Mouse (Mus musculus): ENCODE data around the gene Ppil2. TPM values are rescaled to one million over a fixed set of nuclear protein-coding genes. Genes with fewer than 3 reads are reported as not detected.

The Ppil2 gene
- total RNA-seq, 2 experiments from 2014 or later, result 87.4 to 90.0 TPM

- DNase-seq (ENCODE audit: low spot score in 2 of 2), result no peak
These were observed 6.5 kb downstream of the Ppil2 start for GRCm38 (mm10) chr16:17104600-17104999.

- peak; percentile 21 to 44 for DNase-seq (ENCODE audit: low spot score in 2 of 2)
These were observed 8.3 kb downstream of the Ppil2 start for GRCm38 (mm10) chr16:17102630-17103220.

- no peak for DNase-seq (ENCODE audit: low spot score in 2 of 2)
These were observed 14.1 kb downstream of the Ppil2 start for GRCm38 (mm10) chr16:17096938-17097337.

DNA sequence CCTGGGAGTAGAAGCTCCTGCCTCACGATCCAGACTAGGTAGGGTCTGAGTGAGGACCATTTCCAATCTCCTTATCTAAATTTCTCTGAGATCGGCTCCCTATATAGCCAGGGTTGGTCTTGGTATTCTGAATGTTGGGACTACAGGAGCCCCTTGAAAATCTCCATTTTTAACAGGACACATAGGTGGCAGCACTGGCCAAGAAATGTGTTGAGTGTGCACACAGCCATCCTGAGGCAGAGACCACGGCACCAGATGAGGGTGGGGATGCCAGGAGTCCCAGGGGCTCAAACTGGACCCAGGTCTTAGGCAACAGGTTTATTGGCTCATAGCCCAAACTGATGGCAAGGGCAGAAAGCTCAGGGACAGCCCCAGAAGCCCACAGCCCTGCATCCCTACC lies 22.7 kb downstream of the Ppil2 start:
- DNase-seq (ENCODE audit: low spot score in 2 of 2), result no peak

- DNase-seq (ENCODE audit: low spot score in 2 of 2), result no peak
These were observed 24.3 kb downstream of the Ppil2 start for GRCm38 (mm10) chr16:17086669-17087193.

DNA sequence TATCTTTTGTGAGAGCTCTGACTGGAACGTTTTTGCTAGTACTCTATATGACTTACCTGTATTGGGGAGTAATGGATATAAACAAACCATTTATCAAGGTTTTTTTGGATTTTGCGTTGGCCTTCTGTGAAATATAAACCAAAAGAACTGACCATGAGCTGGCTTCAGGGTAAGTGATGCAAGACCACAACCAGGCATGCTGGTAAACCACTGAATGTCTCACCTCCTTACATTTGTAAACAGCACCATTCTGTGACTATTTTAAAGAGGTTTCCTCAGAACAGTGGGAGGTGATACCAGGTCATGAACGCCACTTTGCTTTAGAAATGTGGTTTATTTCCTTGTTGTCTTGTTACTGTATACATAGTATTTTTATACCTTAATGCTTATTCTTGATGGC lies 24.8 kb downstream of the Ppil2 start:
- DNase-seq (ENCODE audit: low spot score in 2 of 2), result no peak

DNA sequence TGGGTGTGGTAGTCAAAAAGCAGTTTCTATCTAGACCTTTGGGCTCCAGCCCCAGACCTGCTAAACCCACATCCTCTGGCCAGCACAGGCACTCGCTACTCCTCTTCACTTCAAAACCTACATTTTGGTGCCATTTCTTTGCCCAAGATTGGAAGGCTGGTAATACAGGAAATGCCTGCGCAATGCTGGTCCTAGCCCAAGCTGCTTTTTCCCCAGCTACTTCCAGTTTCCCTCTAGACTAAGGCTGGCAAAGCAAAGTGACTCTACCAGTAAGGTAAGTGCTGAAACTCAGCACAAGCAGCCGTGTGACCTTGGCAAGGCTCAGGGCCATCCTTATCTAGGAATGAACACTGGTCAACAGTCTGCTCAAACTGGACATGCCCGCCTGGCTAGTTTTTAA lies 25.4 kb downstream of the Ppil2 start:
- DNase-seq (ENCODE audit: low spot score in 2 of 2), result no peak

GRCm38 (mm10) chr16:17082121-17082792 lies 28.8 kb downstream of the Ppil2 start:
- no peak for DNase-seq (ENCODE audit: low spot score in 2 of 2)

DNA sequence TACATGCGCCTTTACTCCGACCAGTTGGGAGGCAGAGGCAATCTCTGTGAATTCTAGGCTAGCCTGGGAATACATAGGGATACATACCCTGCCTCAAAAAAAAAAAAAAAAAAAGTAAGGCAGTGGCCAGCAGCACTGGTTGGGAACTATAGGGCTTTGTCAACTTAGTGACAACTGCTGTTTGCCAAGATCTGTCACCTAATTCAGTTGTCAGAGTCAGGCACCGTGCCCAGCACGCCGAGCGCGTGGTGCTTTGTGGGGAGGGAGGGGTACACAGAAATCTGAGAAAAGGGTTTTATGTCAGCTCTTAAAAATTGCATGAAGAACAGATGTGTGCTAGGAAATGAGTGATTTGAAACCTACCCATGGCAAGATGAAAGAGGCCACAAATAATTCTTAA lies 33.0 kb downstream of the Ppil2 start:
- DNase-seq (ENCODE audit: low spot score in 2 of 2), result no peak

DNA sequence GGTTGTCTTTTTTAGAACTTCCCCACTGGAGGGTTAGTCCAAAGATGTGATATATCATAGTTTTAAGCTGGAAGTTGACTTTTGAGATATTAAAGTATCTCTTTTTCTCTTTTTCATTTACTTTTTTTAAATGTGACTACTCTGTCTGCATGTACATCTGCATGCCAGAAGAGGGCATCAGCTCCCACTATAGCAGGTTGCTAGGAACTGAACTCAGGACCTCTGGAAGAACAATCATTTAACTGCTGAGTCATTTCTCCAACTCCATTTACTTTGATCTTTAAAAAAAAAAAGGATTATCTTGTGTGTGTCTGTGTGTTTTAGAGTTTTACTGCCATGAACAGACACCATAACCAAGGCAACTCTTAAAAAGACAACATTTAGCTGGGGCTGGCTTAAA lies 34.2 kb downstream of the Ppil2 start:
- no peak for DNase-seq (ENCODE audit: low spot score in 2 of 2)

- no peak for DNase-seq (ENCODE audit: low spot score in 2 of 2)
These were observed 34.8 kb downstream of the Ppil2 start for GRCm38 (mm10) chr16:17076301-17076700.

- DNase-seq (ENCODE audit: low spot score in 2 of 2), result no peak
These were observed 38.1 kb downstream of the Ppil2 start for GRCm38 (mm10) chr16:17073000-17073399.

- DNase-seq (ENCODE audit: low spot score in 2 of 2), result no peak
These were observed 40.3 kb downstream of the Ppil2 start for GRCm38 (mm10) chr16:17070716-17071115.

DNA sequence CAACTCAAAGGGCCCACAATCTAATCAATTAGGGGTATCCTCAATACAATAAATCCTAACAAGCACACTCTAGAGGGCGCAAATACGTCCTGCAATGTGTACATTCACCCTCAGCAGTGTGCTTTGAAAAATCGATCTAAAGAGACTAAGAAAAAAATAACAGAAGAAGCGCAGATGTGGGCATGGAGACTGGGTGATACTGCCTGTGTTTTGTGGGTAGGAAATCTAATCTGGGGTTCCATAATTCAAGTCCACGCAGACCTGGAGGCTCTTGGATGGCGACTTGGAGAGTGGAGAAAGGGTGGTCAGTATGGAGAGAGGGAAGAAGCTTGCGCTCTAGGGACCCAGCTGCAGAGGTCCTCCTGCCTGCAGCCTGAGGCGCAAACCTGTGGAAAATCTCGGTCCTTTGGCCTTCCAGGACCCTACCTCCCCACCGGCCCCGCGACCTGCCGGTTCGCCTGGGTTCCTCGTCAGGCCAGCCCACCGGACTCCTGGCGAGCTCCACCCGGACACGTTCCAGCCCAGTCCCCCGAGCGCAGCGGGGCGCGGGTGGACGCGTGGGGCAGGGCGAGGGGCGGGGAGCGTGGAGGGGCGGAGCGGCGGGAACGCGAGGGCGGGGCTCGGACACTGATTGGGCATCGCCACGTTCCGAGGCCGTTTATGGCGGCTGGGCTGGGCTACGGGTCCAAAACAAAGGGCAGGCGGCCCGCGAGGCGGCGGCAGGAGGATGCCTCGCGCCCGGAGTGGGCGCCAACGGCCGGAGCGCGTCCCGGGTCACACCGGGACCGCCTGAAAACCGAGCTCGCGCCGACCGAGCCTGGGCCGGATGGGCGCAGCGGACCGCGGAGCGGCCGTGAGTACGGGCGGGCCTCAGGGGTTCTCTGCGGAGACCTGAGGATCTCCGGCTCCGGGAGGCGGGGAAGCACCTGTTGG lies 41.3 kb downstream of the Ppil2 start, which contains the start of gene Ypel1:
TSS of gene Ypel1 (plus strand) at position 186 of the 933 bp plus-strand sequence.
- DNase-seq (ENCODE audit: low spot score in 2 of 2), result peak; percentile 80 to 90

GRCm38 (mm10) chr16:17067552-17067951 lies 43.5 kb downstream of the Ppil2 start:
- no peak for DNase-seq (ENCODE audit: low spot score in 2 of 2)

GRCm38 (mm10) chr16:17062338-17062737 lies 48.7 kb downstream of the Ppil2 start:
- no peak for DNase-seq (ENCODE audit: low spot score in 2 of 2)

DNA sequence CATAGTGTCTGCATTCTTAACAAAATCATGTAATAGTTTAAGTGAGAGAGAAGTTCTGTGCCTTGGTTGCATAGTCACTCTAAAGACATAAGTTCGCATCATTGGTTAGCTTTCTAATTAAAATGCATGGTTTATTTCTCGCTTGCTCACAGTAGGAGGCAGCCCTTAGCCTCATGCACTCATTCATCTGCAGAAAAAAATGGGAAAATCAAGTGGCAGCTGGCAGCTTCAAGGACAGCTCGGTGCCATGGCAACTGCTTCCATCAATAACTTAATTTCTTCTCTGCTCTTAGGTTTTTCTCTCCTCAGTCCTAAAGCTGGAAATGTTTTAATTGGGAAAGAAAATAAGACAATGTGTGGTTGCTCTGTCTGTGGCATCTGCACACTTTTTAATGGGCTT lies 55.5 kb downstream of the Ppil2 start:
- no peak for DNase-seq (ENCODE audit: low spot score in 2 of 2)

GRCm38 (mm10) chr16:17053903-17054302 lies 57.2 kb downstream of the Ppil2 start:
- DNase-seq (ENCODE audit: low spot score in 2 of 2), result no peak

- DNase-seq (ENCODE audit: low spot score in 2 of 2), result no peak
These were observed 59.0 kb downstream of the Ppil2 start for GRCm38 (mm10) chr16:17052087-17052486.

DNA sequence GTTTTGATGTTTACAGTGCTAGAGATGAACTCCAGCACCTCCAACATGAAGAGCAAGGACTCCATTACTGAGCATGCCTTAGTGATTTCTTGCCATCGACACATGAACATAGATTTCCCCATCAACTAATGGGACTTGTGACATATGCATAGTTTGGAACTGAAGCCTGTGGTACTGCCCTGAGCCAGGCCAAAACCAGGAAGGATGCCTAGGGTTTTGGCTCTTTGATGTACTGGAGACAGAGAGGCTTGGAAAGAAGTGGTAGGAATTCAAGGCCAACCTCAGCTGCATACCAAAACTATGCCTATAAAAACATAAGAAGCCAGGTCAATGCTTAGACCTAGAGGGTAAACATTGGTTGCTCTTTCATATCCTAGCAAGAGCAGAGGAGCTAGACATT lies 61.2 kb downstream of the Ppil2 start:
- no peak for DNase-seq (ENCODE audit: low spot score in 2 of 2)

GRCm38 (mm10) chr16:17045287-17045686 lies 65.8 kb downstream of the Ppil2 start:
- no peak for DNase-seq (ENCODE audit: low spot score in 2 of 2)

- DNase-seq (ENCODE audit: low spot score in 2 of 2), result no peak
These were observed 66.7 kb downstream of the Ppil2 start for GRCm38 (mm10) chr16:17044320-17044719.
